Mouse (Mus musculus) midbrain, embryonic 15.5 days (tissue): ENCODE data around the gene Gm7173. TPM values are rescaled to one million over a fixed set of nuclear protein-coding genes. Genes with fewer than 3 reads are reported as not detected.

Source experiments
- ATAC-seq: fragments of 200-750 bp; cut with Nextera tagmentation; replicated peaks from 2 replicates; pipeline ENCODE4 v1.8.0; 2017; ENCODE audit warnings: moderate TSS enrichment
- H3K27ac ChIP-seq: fragments of 300-500 bp; sonication (generic); 2 replicates; pipeline ENCODE4 v1.5.1; 2015; ENCODE audit warnings: mild to moderate bottlenecking, inconsistent platforms
- H3K27me3 ChIP-seq: fragments of 300-500 bp; sonication (generic); replicated peaks from 2 replicates; pipeline ENCODE4 v1.6.1; 2015; ENCODE audit warnings: inconsistent platforms
- H3K36me3 ChIP-seq: fragments of 300-500 bp; sonication (generic); replicated peaks from 2 replicates; pipeline ENCODE4 v1.6.1; 2015; ENCODE audit warnings: inconsistent platforms
- H3K4me1 ChIP-seq: fragments of 300-500 bp; sonication (generic); 2 replicates; pipeline ENCODE4 v1.6.1; 2015; ENCODE audit warnings: inconsistent platforms
- H3K4me2 ChIP-seq: fragments of 300-500 bp; sonication (generic); 2 replicates; pipeline ENCODE4 v1.6.1; 2015; ENCODE audit warnings: inconsistent platforms, mild to moderate bottlenecking, moderate library complexity
- H3K4me3 ChIP-seq: fragments of 300-500 bp; sonication (generic); 2 replicates; pipeline ENCODE4 v1.5.1; 2015; ENCODE audit warnings: mild to moderate bottlenecking, inconsistent platforms
- H3K9ac ChIP-seq: fragments of 300-500 bp; sonication (generic); 2 replicates; pipeline ENCODE4 v1.6.1; 2015; ENCODE audit warnings: mild to moderate bottlenecking, inconsistent platforms
- H3K9me3 ChIP-seq: fragments of 300-500 bp; sonication (generic); 2 replicates; pipeline ENCODE4 v1.6.1; 2016; ENCODE audit warnings: inconsistent platforms
- WGBS: fragments of 180-500 bp; shearing (Covaris S2); methylation state at CpG from one replicate; pipeline ENCODE4 v1.1.7; 2015; ENCODE audit warnings: mixed read lengths; 5-methylcytosine and 5-hydroxymethylcytosine counted together
- polyA plus RNA-seq: library from polyadenylated mRNA; unstranded; fragments of >200 nt; fragmentation: Nextera tagmentation; extraction: Ambion mirVana; gene quantifications from 2 replicates; pipeline ENCODE4 v1.2.1, GENCODE M21; 2015

Gm7173 gene
- polyA plus RNA-seq, result 1.3 and 1.4 TPM in 2 replicates

DNA sequence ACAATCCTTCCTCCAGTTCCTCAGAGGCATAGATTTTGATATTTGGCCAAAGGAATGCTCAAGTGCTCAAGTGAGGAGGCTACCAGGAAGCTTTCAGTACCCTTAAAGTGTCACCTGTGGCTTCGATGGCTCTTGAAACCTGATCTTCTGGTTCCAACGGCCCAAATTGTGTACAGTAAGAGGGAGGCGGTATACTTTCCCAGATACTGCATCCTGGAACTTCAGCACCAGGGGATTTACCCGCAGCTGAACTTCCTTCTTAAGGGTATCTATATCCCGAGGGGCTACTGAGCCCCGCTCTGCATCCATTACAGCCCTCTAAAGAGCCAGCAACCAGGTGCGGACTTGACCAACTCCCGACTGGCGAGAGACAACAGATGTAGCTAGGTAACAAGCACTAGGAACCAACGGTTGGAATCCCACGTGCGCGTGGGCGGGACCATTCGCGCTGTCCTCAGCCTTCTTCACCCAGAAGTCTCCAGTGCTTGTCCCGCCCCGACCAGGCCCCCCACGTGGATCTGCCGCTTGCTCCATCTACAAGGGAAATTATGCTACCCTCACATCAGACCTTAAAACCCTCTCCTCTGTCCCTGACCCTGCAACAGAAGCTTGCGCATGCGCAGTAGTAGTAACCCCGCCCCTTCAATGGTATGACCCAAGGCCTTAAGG, at the start of gene Gm7173:
Gm7173 (minus strand) TSS at position 309 of the 669 bp plus-strand sequence.
- ATAC-seq, result peak; percentile 95
- Histone ChIP-seq H3K4me3 (peak within 1 kb of the TSS; percentile 48), H3K36me3 (no peaks in the 10 kb centered on the region), H3K27ac (no peak within 1 kb of the TSS), H3K4me1 (no peaks in the 10 kb centered on the region), H3K27me3 (no peaks in the 10 kb centered on the region), H3K9me3 (no peaks in the 10 kb centered on the region), H3K9ac (peak within 1 kb of the TSS; percentile 25; the same call in 1 of the 2 replicates), H3K4me2 (peak within 1 kb of the TSS; percentile 47)
- WGBS, result 36% methylated on average over 23 of the region's 23 CpGs

- Histone ChIP-seq H3K27ac (no peak overlapping the region), H3K4me1 (no peaks in the 10 kb centered on the region), H3K27me3 (no peaks in the 10 kb centered on the region), H3K9ac (no peak overlapping the region), H3K4me3 (peak overlapping the region; percentile 48), H3K36me3 (no peaks in the 10 kb centered on the region), H3K9me3 (no peaks in the 10 kb centered on the region), H3K4me2 (peak overlapping the region; percentile 47)
- 45% methylated on average over 1 of the region's 1 CpGs for WGBS
- peak; percentile 62 for ATAC-seq
These were observed 546 bp upstream of the Gm7173 start for GRCm38 (mm10) chrX:79517646-79518016.

- Histone ChIP-seq H3K4me2 (no peak overlapping the region), H3K4me3 (no peak overlapping the region), H3K9ac (no peak overlapping the region), H3K27me3 (no peaks in the 10 kb centered on the region), H3K36me3 (no peaks in the 10 kb centered on the region), H3K9me3 (no peaks in the 10 kb centered on the region), H3K4me1 (no peaks in the 10 kb centered on the region), H3K27ac (no peak overlapping the region)
- no peak for ATAC-seq
These were observed 200.3 kb downstream of the Gm7173 start for GRCm38 (mm10) chrX:79316790-79317189.

Other genes with a start within 250 kb of the Gm7173 start
- 0.35 TPM in 1 of 2 replicates, not detected in the other for gene Mageb16, start 154.2 kb upstream of the Gm7173 start, polyA plus RNA-seq